Mouse (Mus musculus) ES-Bruce4 (cell line): ENCODE data around the gene Nags.

ENCODE experiments used
- CTCF ChIP-seq: IDR thresholded peaks from one replicate; pipeline ENCODE4 v1.8.1; 2011; ENCODE audit warnings: low read depth, low read length
- EP300 ChIP-seq: IDR thresholded peaks from 2 replicates; pipeline ENCODE4 v1.6.1; 2011; ENCODE audit warnings: low read depth, low read length; ENCODE audit not compliant: insufficient read depth
- POLR2A ChIP-seq: IDR thresholded peaks from one replicate; pipeline ENCODE4 v1.8.1; 2011; ENCODE audit warnings: low read length; ENCODE audit not compliant: insufficient read depth

DNA sequence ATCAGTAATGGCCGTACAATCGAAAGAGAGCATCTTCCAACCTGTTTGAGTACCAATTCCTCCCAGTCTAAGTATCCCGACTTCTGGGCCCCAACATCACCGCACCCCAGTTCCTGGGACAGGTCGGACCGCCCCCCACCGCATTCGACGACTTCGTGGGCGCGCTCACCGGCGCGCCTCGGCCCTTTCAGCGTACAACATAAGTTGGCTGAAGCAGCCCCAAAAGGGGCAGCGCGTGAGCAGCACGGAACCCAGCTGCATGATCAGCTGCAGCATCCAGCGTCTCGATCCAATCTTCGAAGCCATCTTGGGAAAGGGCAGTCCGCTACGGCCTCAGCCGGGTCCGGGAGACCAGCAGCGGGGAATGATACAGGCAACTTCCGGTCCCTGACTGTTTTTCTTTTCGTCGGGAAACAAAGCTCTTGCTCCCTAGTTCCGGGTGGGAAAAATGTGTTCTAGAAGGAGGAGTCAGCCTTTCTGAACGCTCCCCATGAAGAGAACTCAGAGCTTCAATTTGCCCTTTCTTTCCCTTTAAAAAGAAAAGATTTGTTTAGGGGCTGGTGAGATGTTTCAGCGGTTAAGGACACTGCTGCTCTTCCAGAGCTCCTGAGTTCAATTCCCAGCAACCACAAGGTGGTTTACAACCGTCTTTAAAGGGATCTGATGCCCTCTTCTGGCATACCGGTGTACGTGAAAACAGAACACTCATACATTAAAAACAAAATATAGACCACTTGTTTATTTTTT is 10.9 kb downstream of the Nags start, which contains the start of gene Tmem101:
- TF ChIP-seq POLR2A: peak; percentile 38
- no peak for TF ChIP-seq CTCF
- 0 out of 2 replicates have a peak, but pooled peaks have one; percentile 24 for TF ChIP-seq EP300
